Mouse (Mus musculus) MEL (cell line): ENCODE data around the gene Mospd3. TPM values are rescaled to one million over a fixed set of nuclear protein-coding genes. Genes with fewer than 3 reads are reported as not detected.

Source experiments
- DNase-seq: peaks from one replicate; pipeline ENCODE4 v3.0.0; 2011; ENCODE audit warnings: low read depth, low spot score
- H3K27ac ChIP-seq: 2 replicates; pipeline ENCODE4 v1.5.1; 2012; ENCODE audit warnings: low read depth, mild to moderate bottlenecking, control low read depth, low read length, moderate library complexity; ENCODE audit not compliant: control insufficient read depth
- H3K27me3 ChIP-seq, 2 experiments: fragments of 150-350 bp in 1 of 2; sonication (generic) in 1 of 2; 2 replicates each; pipeline ENCODE4 v1.6.1; 2012; ENCODE audit warnings: low read length in 2 of 2, mild to moderate bottlenecking in 2 of 2, improper control_type of control experiment in 1 of 2, moderate library complexity in 1 of 2; ENCODE audit not compliant: insufficient read depth in 2 of 2, control insufficient read depth in 1 of 2
- H3K36me3 ChIP-seq, 2 experiments: 2 replicates each; pipeline ENCODE4 v1.6.1; 2012 to 2014; ENCODE audit warnings: low read length in 2 of 2, improper control_type of control experiment in 1 of 2, inconsistent platforms in 1 of 2, mild to moderate bottlenecking in 1 of 2; ENCODE audit not compliant: insufficient read depth in 2 of 2, control insufficient read depth in 1 of 2
- H3K4me1 ChIP-seq, 2 experiments: fragments of 150-350 bp in 1 of 2; sonication (generic) in 1 of 2; 2 replicates each; pipeline ENCODE4 v1.6.1; 2012; ENCODE audit warnings: low read length in 2 of 2, improper control_type of control experiment in 1 of 2, mild to moderate bottlenecking in 1 of 2; ENCODE audit not compliant: insufficient read depth in 2 of 2, control insufficient read depth in 1 of 2
- H3K4me3 ChIP-seq, 2 experiments: fragments of 150-350 bp in 1 of 2; sonication (generic) in 1 of 2; 2 replicates each; pipeline ENCODE4 v1.5.1; 2012; ENCODE audit warnings: low read depth in 2 of 2, low read length in 2 of 2, mild to moderate bottlenecking in 2 of 2, moderate library complexity in 2 of 2, control low read depth in 1 of 2, improper control_type of control experiment in 1 of 2; ENCODE audit not compliant: control insufficient read depth in 1 of 2, insufficient read depth in 1 of 2
- H3K79me2 ChIP-seq: 2 replicates; pipeline ENCODE4 v1.6.1; 2012; ENCODE audit warnings: mild to moderate bottlenecking, low read length, moderate library complexity; ENCODE audit not compliant: control insufficient read depth, poor library complexity, insufficient read depth
- H3K9ac ChIP-seq: 2 replicates; pipeline ENCODE4 v1.6.1; 2012; ENCODE audit warnings: low read depth, mild to moderate bottlenecking, control low read depth, low read length, moderate library complexity; ENCODE audit not compliant: control insufficient read depth, poor library complexity, severe bottlenecking
- H3K9me3 ChIP-seq: fragments of 150-350 bp; sonication (generic); replicated peaks from 2 replicates; pipeline ENCODE4 v1.6.1; 2012; ENCODE audit warnings: mild to moderate bottlenecking, low read length, improper control_type of control experiment, moderate library complexity; ENCODE audit not compliant: insufficient read depth
- BHLHE40 ChIP-seq: IDR thresholded peaks from 2 replicates; pipeline ENCODE4 v1.6.1; 2012; ENCODE audit warnings: low read depth, mild to moderate bottlenecking, inconsistent platforms, low read length, improper control_type of control experiment, borderline replicate concordance
- CHD2 ChIP-seq: IDR thresholded peaks from 2 replicates; pipeline ENCODE4 v1.6.1; 2011; ENCODE audit warnings: low read length, improper control_type of control experiment
- CTCF ChIP-seq, 3 experiments: IDR thresholded peaks in 2 of 3; conservative IDR thresholded peaks in 1 of 3; 2 replicates each; pipeline ENCODE4 v1.5.1; 2011 to 2012; ENCODE audit warnings: low read length in 3 of 3, low read depth in 2 of 3, mild to moderate bottlenecking in 2 of 3, improper control_type of control experiment in 1 of 3, inconsistent platforms in 1 of 3, mixed read lengths in 1 of 3, moderate library complexity in 1 of 3; ENCODE audit not compliant: control insufficient read depth in 1 of 3, insufficient read depth in 1 of 3, poor library complexity in 1 of 3, severe bottlenecking in 1 of 3
- E2F4 ChIP-seq: IDR thresholded peaks from 2 replicates; pipeline ENCODE4 v1.6.1; 2011; ENCODE audit warnings: low read depth, low read length, improper control_type of control experiment, borderline replicate concordance
- ELF1 ChIP-seq: IDR thresholded peaks from 2 replicates; pipeline ENCODE4 v1.6.1; 2014; ENCODE audit warnings: low read depth, mild to moderate bottlenecking, inconsistent platforms, low read length, improper control_type of control experiment, moderate library complexity
- EP300 ChIP-seq, 2 experiments: IDR thresholded peaks; 2 replicates each; pipeline ENCODE4 v1.6.1; 2011; ENCODE audit warnings: improper control_type of control experiment in 2 of 2, low read length in 2 of 2, low read depth in 1 of 2, mild to moderate bottlenecking in 1 of 2
- ETS1 ChIP-seq: IDR thresholded peaks from 2 replicates; pipeline ENCODE4 v1.6.1; 2012; ENCODE audit warnings: low read depth, mild to moderate bottlenecking, inconsistent platforms, low read length, improper control_type of control experiment, moderate library complexity
- GATA1 ChIP-seq: IDR thresholded peaks from 2 replicates; pipeline ENCODE4 v1.6.1; 2011; ENCODE audit warnings: low read depth, low read length, improper control_type of control experiment
- HCFC1 ChIP-seq: IDR thresholded peaks from 2 replicates; pipeline ENCODE4 v1.6.1; 2012; ENCODE audit warnings: low read depth, mild to moderate bottlenecking, inconsistent platforms, low read length, improper control_type of control experiment, moderate library complexity
- JUND ChIP-seq: IDR thresholded peaks from 2 replicates; pipeline ENCODE4 v1.6.1; 2011; ENCODE audit warnings: low read depth, mild to moderate bottlenecking, improper control_type of control experiment, low read length
- KAT2A ChIP-seq: conservative IDR thresholded peaks from 2 replicates; pipeline ENCODE4 v1.6.1; 2012; ENCODE audit warnings: low read depth, low read length, improper control_type of control experiment, inconsistent platforms
- MAFK ChIP-seq: IDR thresholded peaks from 2 replicates; pipeline ENCODE4 v1.6.1; 2011; ENCODE audit warnings: low read depth, mild to moderate bottlenecking, low read length, improper control_type of control experiment, borderline replicate concordance
- MAX ChIP-seq: IDR thresholded peaks from 2 replicates; pipeline ENCODE4 v1.6.1; 2011; ENCODE audit warnings: low read length, improper control_type of control experiment
- MAZ ChIP-seq: IDR thresholded peaks from 2 replicates; pipeline ENCODE4 v1.6.1; 2012; ENCODE audit warnings: low read depth, mild to moderate bottlenecking, inconsistent platforms, low read length, improper control_type of control experiment
- MEF2A ChIP-seq: IDR thresholded peaks from 2 replicates; pipeline ENCODE4 v1.6.1; 2014; ENCODE audit warnings: low read depth, mild to moderate bottlenecking, inconsistent platforms, low read length, improper control_type of control experiment; ENCODE audit not compliant: poor library complexity, insufficient replicate concordance, severe bottlenecking; ENCODE audit errors: extremely low read depth
- MXI1 ChIP-seq: IDR thresholded peaks from 2 replicates; pipeline ENCODE4 v1.6.1; 2011; ENCODE audit warnings: mild to moderate bottlenecking, low read depth, low read length, improper control_type of control experiment
- MYB ChIP-seq: IDR thresholded peaks from 2 replicates; pipeline ENCODE4 v1.6.1; 2011; ENCODE audit warnings: mild to moderate bottlenecking, low read depth, low read length, improper control_type of control experiment
- MYC ChIP-seq: IDR thresholded peaks from 2 replicates; pipeline ENCODE4 v1.6.1; 2011; ENCODE audit warnings: low read depth, mild to moderate bottlenecking, low read length, improper control_type of control experiment, moderate library complexity
- NELFE ChIP-seq: IDR thresholded peaks from 2 replicates; pipeline ENCODE4 v1.6.1; 2011; ENCODE audit warnings: low read depth, low read length, improper control_type of control experiment
- NRF1 ChIP-seq: IDR thresholded peaks from 2 replicates; pipeline ENCODE4 v1.6.1; 2014; ENCODE audit warnings: low read depth, mild to moderate bottlenecking, inconsistent platforms, low read length, improper control_type of control experiment, moderate library complexity; ENCODE audit not compliant: poor library complexity, insufficient read depth, severe bottlenecking
- POLR2A ChIP-seq, 2 experiments: IDR thresholded peaks; 2 replicates each; pipeline ENCODE4 v1.6.1; 2011 to 2012; ENCODE audit warnings: low read length in 2 of 2, mild to moderate bottlenecking in 2 of 2, control low read depth in 1 of 2, improper control_type of control experiment in 1 of 2, low read depth in 1 of 2, moderate library complexity in 1 of 2; ENCODE audit not compliant: control insufficient read depth in 1 of 2, insufficient read depth in 1 of 2, poor library complexity in 1 of 2
- POLR2AphosphoS2 ChIP-seq: IDR thresholded peaks from 2 replicates; pipeline ENCODE4 v1.6.1; 2011; ENCODE audit warnings: low read length, improper control_type of control experiment
- POLR2AphosphoS5 ChIP-seq: IDR thresholded peaks from 2 replicates; pipeline ENCODE4 v1.6.1; 2012; ENCODE audit warnings: low read depth, borderline replicate concordance, mild to moderate bottlenecking, inconsistent platforms, low read length, moderate library complexity, mixed read lengths
- RCOR1 ChIP-seq: IDR thresholded peaks from 2 replicates; pipeline ENCODE4 v1.6.1; 2012; ENCODE audit warnings: low read depth, mild to moderate bottlenecking, inconsistent platforms, low read length, improper control_type of control experiment
- SIN3A ChIP-seq: IDR thresholded peaks from 2 replicates; pipeline ENCODE4 v1.6.1; 2012; ENCODE audit warnings: low read length, improper control_type of control experiment, inconsistent platforms
- TAL1 ChIP-seq: IDR thresholded peaks from 2 replicates; pipeline ENCODE4 v1.6.1; 2012; ENCODE audit warnings: mild to moderate bottlenecking, inconsistent platforms, low read length, moderate library complexity, mixed read lengths
- TBP ChIP-seq: IDR thresholded peaks from 2 replicates; pipeline ENCODE4 v1.8.0; 2011; ENCODE audit warnings: low read depth, low read length, improper control_type of control experiment
- TCF12 ChIP-seq: IDR thresholded peaks from 2 replicates; pipeline ENCODE4 v1.6.1; 2014; ENCODE audit warnings: low read depth, mild to moderate bottlenecking, inconsistent platforms, low read length, improper control_type of control experiment, moderate library complexity
- UBTF ChIP-seq: IDR thresholded peaks from 2 replicates; pipeline ENCODE4 v1.6.1; 2012; ENCODE audit warnings: low read depth, mild to moderate bottlenecking, inconsistent platforms, low read length, improper control_type of control experiment, moderate library complexity, borderline replicate concordance; ENCODE audit not compliant: insufficient read depth
- USF1 ChIP-seq: IDR thresholded peaks from 2 replicates; pipeline ENCODE4 v1.6.1; 2014; ENCODE audit warnings: low read depth, mild to moderate bottlenecking, inconsistent platforms, low read length, improper control_type of control experiment, moderate library complexity
- ZC3H11A ChIP-seq: IDR thresholded peaks from 2 replicates; pipeline ENCODE4 v1.6.1; 2012; ENCODE audit warnings: low read depth, mild to moderate bottlenecking, inconsistent platforms, low read length, improper control_type of control experiment
- ZMIZ1 ChIP-seq: IDR thresholded peaks from 2 replicates; pipeline ENCODE4 v1.6.1; 2012; ENCODE audit warnings: low read depth, mild to moderate bottlenecking, inconsistent platforms, low read length, improper control_type of control experiment, moderate library complexity
- ZNF384 ChIP-seq: IDR thresholded peaks from 2 replicates; pipeline ENCODE4 v1.6.1; 2012; ENCODE audit warnings: low read depth, mild to moderate bottlenecking, inconsistent platforms, low read length, improper control_type of control experiment
- polyA plus RNA-seq, 2 experiments: library from polyadenylated mRNA; stranded (reverse) in 1 of 2; unstranded in 1 of 2; fragments of >175 nt in 1 of 2; fragments of >200 nt in 1 of 2; gene quantifications; 2 replicates each; pipeline versions ENCODE4 v1.2.1 to v1.2.4; 2012; ENCODE audit warnings: low replicate concordance in 2 of 2, low read depth in 1 of 2; ENCODE audit not compliant: insufficient read length in 2 of 2, insufficient read depth in 1 of 2, missing spikeins in 1 of 2
- total RNA-seq: library from RNA; depleted of rRNA; stranded (reverse); fragments of 300-350 nt; gene quantifications from 2 replicates; pipeline ENCODE4 v1.2.3, GENCODE M21; 2012

Gene Mospd3
- total and polyA plus RNA-seq, 3 experiments = 12.4 to 144 TPM; not detected in 1

DNA sequence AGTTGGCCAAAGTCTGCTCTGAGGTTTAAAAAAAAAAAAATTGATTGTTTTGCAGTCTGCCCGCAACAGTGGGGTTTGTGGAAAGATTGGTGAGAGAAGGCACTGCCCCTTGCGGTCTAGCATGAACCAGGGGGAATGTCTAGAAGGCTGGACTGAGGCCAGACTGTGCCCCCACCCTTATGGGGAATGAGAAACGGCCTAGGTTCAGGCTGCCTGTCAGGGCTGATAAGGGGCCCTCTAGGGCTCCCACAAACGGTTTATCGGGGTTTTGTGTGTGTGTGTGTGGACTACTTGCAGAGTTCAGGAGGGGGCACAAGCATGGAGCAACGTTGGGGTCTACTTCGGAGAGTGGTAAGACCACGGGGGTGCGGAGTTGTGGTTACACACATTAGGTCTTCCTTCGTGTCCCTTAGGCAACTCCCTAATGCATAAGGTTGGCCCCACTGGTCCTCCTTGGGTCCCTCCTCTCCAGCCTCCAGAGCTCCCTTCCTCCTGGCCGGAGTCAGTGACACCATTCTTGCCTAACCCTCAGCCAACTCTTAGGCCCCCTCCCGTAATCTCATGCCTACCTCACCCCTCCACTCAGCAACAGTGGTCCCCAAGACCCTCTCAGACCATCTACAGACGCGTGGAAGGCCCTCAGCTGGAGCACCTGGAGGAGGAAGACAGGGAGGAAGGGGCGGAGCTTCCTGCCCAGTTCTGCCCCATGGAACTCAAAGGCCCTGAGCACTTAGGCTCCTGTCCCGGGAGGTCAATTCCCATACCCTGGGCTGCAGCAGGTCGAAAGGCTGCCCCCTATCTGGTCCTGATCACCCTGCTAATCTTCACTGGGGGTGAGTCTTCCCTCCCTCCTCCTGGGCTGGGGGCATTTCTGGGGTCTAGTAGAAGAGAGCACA, 29.9 kb downstream of the Mospd3 start:
- Histone ChIP-seq H3K36me3 (peaks cover 3 to 13% of the 10 kb centered on the region in 2 experiments), H3K27ac (peak overlapping the region; percentile 94), H3K9me3 (no peaks in the 10 kb centered on the region), H3K4me1 (peaks cover 0 to 25% of the 10 kb centered on the region in 2 experiments; a peak in 2 of 4 replicates), H3K9ac (peak overlapping the region; percentile 83), H3K27me3 (no peaks in the 10 kb centered on the region), H3K4me3 (peak overlapping the region; percentile 78 to 96), H3K79me2 (peaks cover 27% of the 10 kb centered on the region)
- DNase-seq = peak; percentile 95
- TF ChIP-seq ETS1 = peak; percentile 92
- TF ChIP-seq KAT2A = peak; percentile 27; the same call in 1 of the 2 replicates
- no peak for TF ChIP-seq UBTF
- TF ChIP-seq CTCF (IDR thresholded peaks at IDR 0.05 in 2 of 3, conservative IDR thresholded peaks at IDR 0.05 in 1 of 3; ENCODE audit: control insufficient read depth in 1 of 3, insufficient read depth in 1 of 3, low read depth in 2 of 3, low read length in 3 of 3, poor library complexity in 1 of 3, severe bottlenecking in 1 of 3) = no peak; a peak in 1 of 6 replicates
- peak; percentile 95 for TF ChIP-seq RCOR1
- TF ChIP-seq TCF12 = peak; percentile 99
- TF ChIP-seq MAFK = peak; percentile 79; the same call in 1 of the 2 replicates
- TF ChIP-seq TBP = peak; percentile 69
- TF ChIP-seq EP300 (IDR thresholded peaks at IDR 0.05; ENCODE audit: low read depth in 1 of 2, low read length in 2 of 2) = peak; percentile 98 to 100
- TF ChIP-seq POLR2A (IDR thresholded peaks at IDR 0.05; ENCODE audit: control insufficient read depth in 1 of 2, insufficient read depth in 1 of 2, low read depth in 1 of 2, low read length in 2 of 2, poor library complexity in 1 of 2) = peak; percentile 40 to 83; a peak in 3 of 4 replicates
- peak; percentile 93 for TF ChIP-seq TAL1
- TF ChIP-seq USF1 = no peak
- no peak for TF ChIP-seq E2F4
- TF ChIP-seq SIN3A = peak; percentile 96
- TF ChIP-seq NELFE = peak; percentile 76
- peak; percentile 57; the same call in 1 of the 2 replicates for TF ChIP-seq MXI1
- TF ChIP-seq MYB = peak; percentile 98
- TF ChIP-seq BHLHE40 = peak; percentile 81
- no peak for TF ChIP-seq POLR2AphosphoS5
- peak; percentile 62 for TF ChIP-seq ZMIZ1
- TF ChIP-seq MEF2A = peak; percentile 30; the same call in 1 of the 2 replicates
- no peak for TF ChIP-seq NRF1
- peak; percentile 54 for TF ChIP-seq MAX
- peak; percentile 63 for TF ChIP-seq HCFC1
- peak; percentile 82 for TF ChIP-seq MYC
- TF ChIP-seq JUND = 0 out of 2 replicates have a peak, but pooled peaks have one; percentile 8
- peak; percentile 45; the same call in 1 of the 2 replicates for TF ChIP-seq POLR2AphosphoS2
- TF ChIP-seq CHD2 = peak; percentile 13; the same call in 1 of the 2 replicates
- peak; percentile 89 for TF ChIP-seq ZNF384
- 0 out of 2 replicates have a peak, but pooled peaks have one; percentile 29 for TF ChIP-seq ELF1
- peak; percentile 94 for TF ChIP-seq GATA1
- TF ChIP-seq ZC3H11A = no peak
- peak; percentile 99 for TF ChIP-seq MAZ
